Mouse (Mus musculus): ENCODE data around the gene Msi2.

The Msi2 gene

DNA sequence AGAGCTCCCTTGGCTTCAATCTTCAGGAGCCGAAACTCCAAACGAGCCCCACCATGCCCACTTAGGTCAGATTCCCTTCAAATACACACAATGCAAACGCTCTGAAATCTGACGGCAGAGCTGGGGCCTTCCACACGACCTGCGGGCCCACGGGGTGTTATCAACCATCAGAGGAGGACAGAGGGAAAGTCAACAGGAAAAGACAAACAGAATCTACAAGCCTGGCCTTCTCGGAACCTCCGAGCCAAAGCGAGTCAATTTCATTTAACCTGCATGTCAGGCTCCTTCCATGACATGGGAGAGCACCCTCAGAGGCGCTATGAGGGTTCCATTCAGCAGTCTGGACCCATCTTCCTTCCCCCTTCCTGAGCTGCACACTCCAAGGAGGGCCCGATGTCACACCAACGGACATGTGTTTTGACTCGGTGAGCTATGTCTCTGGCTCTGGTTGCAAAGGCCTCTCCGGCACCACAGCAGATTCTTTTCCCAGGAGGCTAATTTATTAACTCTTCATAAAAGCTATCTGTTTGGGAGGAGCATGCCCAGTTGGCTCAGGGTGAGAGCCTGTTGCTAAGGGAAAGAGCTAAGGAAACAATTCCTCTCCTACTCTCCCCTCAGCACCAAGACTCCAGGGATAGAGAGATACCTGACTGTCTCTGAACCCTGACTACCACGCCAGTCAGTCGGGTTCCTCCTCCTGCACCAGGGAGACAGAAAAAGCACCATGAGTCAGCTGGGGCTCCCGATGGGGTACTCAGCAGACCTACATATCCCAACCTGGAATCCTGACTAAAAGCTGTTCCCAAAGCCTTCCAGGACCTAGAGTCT, 42.6 kb downstream of the Msi2 start:
- no peak for DNase-seq

DNA sequence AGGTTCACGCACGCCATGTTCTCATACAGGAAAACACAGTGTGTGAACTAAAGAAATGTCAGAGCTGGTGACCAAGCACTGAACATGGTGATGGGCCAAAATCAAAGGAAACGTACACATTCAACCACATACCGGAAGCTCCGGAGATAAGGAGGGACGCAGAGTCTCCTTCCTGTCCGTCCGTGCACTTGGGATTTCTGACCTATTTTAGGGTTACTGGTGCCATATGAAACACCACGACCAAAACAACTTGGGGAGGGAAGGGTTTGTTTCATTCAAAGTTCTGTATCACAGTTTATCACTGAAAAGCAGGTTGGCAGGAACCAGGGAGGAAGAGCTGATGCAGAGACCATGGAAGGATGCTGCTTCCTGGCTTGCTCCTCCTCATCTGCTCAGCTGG, 44.2 kb downstream of the Msi2 start:
- no peak for DNase-seq

DNA sequence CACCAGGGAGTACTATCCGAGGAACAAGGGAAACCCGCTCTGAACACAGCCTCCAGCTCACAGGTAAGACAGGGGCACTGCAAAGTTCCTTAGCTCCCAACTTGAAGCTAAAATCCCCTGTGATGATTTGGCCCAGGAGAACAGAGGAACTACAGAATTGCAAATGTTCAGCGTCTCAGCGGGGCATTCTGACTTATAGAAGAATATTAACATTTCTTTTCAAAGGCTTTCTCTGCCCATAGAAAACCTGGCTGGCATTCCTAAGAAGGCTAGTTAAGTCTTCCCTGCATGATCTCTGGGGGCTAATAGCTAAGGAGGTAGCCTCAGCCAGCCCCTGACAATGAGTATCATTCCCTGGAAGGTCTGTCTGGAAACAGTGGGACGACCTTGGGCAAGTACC, 47.4 kb downstream of the Msi2 start:
- no peak for DNase-seq

DNA sequence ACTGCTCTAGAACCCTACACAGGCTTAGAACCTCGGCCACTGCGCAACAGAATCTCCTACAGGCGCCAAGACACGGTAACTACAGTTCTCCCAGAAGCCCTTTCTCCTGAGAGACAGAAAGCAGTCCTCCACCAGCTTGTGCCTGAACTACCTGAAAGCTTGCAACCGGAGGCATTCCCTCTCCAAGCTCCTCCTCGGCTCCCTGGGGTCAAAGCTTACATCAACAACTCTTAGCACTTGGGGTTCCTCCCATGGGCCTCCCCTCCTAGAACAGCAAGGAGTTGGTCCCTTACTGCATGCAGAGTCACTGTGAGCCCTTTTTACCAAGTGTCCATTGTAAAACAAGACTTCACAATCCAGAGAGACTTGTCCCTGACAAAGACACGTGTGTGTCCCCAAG, 49.2 kb downstream of the Msi2 start:
- no peak for DNase-seq

DNA sequence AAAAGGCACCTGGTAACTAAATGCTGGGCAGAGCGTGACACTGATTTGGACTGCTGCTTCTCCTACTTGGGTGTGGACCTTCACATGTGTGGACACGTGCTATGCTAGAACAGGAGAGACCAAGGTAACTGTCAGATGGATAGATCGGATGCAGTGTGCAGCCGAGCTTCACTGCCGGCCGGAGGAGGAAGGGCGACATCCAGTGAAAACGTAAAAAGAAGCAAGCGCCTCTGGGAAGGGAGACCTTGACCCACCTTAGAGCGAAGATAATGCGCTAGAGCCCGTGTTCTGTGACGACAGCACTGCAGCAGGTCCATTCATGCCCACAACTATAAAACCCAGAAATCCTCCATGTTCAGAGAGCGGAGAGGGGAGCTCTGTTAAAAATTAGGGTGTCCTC, 50.0 kb downstream of the Msi2 start:
- no peak for DNase-seq

DNA sequence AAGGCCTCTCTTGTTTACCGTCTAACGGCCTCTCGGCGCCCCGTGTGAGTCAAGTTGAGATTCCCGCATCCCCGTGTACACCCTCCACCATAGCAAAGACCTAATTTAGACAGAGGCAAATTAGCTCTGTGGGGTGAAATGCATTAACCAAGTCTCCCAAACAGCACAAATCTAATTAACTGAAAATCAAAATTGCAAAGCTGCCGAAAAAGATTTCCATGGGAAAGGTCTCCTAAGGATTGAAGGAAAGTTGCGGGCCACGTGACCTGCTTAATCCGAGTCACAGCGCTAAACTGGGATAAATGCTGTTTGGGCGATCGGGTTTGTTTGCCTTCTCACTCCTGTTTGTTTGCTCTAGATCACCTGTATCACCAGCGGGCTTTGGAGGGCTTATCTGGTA, 52.5 kb downstream of the Msi2 start:
- DNase-seq = peak; percentile 40

DNA sequence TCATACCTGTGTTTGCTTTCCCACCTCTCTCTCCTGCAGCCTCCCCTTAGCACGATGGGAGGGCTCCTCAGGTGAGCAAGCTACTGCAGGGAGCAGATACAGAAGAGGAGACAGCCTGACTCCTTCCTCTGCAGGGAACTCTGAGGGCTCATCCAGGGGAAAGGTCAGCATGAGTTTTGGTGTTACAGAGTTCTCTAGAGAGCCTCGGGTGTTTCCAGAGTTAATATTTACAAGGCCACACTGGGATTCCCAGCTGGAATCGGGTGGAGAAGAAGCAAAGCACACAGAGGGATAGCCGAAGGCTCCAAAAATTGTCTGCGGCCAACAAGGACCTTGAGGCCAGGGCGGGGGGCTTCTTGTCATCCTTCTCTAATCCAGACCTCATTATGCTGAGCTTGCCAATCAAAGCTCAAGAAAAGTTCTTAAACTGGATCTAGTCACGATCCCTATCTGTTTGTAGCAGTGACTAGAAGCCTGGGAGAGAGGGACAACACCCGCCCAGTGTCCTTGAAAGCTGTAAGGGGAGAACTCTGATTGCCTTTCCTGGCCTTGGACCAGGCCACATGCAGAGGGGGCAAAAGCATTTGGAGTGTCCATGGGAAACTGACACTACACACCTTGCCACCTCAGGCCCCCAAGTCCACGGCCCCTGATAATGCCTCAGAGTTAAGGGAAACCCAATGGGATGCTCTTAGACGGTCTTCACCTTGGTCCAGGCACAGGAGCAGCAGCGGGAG, 56.7 kb downstream of the Msi2 start:
- DNase-seq = no peak

DNA sequence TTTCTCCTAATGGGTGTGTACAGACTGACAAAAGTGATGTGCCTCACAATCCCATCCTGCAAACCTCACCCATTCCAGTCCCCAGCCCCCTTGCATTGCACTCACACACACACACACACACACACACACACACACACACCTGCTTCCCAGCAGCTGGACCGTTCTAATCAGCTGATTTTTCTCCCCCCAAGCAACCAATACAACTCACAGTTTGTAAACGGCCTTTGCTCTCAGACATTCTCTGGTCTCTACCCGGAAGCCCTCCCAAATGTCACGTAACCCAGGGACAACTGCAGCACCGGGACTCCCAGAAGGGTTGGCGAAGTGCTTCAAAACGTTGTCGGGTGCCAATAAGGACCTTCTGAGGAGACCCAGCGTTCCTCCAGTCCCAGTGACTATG, 57.9 kb downstream of the Msi2 start:
- DNase-seq = no peak

DNA sequence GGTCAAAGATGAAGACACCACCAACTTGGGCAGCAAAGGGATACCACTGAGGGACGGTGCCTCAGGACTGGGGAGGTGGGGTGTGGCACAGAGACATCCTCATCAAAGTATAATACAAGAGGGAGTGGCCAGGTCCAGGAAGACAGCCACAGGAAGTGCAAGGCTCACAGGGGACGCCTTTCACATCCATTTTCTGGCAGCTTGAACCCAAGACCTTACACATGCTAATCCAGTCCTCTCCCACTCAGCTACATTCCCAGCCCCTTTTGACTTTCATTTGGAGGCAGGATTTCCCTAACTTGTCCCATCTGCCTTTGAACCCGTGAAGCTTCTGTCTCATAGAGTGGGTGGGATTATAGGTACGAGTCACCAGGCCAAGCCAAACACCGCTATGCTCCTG, 59.4 kb downstream of the Msi2 start:
- DNase-seq = no peak

DNA sequence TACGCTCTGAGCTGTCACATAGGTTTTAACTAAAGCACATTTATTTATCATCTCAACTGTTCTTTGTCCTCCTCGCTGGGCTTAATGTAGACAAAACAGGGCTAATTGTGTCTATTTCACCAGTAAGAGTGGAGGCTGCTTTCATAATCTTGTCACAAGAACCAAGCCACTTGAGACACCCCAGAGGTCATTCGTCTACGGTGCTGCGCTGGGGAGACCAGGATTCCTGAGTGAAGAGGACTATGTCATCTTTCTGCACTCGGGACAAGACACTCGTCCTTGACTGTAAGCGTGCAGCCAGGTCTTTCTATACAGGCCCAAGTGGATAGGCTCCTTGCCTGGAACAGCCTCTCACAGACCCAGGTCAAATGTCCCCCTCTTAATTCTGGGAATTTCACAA, 62.5 kb downstream of the Msi2 start:
- no peak for DNase-seq

DNA sequence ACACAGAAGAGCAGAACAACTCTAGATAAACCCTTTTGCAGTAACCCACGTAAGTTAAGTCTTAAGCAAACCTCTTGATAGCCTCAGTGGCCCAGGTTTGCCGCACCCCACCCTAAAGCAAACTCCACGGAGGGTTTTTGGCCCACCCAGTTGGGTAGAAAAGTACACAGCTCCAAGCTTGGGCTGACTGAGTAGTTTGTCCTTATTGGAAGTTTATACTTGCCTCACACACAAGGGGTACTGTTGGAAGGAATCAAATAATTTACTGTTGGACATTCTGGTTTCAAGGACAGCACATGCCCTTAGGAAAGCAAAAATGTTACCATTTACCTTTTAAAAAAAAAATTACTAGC, 63.1 kb downstream of the Msi2 start:
- no peak for DNase-seq

DNA sequence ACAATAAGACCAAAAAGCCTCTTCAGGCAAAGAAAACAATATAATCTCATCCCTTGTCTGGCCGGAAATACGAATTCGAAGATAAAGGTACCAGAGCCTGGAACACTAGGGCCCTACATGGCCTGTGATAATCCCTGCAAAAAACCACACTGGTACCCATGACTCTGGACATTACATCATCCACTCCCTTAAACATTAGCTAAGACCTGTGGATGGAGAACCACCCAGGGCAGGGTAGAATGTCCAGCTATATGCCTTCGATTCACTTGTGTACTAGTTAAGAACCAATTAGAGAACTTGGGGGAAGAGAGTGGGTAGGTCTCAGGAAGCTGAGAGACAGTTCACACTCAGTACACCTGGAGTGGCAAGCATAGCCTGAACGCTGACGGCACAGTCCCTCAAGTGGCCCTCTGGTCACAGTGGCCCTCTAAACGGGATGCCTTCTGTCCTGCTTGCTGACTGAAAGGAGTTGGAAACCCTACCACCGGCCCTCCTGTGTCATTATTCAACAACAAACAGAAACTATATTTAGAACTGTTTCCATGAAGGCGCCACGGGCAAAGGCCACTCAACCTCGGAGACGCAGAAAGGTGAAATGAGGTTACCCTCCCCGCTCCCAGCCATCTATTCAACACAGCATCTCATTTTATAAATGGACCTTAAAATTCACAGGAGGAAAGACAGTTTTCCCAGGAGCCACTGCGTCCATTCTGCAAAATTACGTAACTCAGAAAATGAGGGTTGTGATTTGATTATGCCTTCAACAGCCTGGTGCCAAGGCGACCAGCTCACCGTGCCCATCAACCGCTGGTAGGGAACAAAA, 63.7 kb downstream of the Msi2 start:
- DNase-seq = no peak

DNA sequence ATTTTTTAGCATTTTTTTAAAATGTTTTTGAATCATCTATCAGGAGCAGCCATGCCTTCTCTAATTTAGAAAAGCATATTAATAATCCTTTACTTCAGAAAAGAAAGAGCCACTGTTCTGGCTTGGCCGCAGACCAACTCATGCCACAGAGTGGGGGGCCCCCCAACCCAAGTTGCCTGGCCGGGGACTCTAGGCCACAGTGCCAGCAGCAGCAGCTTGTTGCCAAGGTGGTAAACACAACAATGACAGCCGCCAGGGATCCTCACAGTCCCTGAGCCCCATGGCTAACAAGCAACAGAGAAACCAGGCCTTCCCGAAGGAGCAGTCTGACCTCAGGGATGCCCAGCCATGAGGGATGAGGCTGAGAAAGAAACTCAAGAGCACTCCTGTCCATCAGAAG, 68.0 kb downstream of the Msi2 start:
- peak; percentile 94 for DNase-seq

DNA sequence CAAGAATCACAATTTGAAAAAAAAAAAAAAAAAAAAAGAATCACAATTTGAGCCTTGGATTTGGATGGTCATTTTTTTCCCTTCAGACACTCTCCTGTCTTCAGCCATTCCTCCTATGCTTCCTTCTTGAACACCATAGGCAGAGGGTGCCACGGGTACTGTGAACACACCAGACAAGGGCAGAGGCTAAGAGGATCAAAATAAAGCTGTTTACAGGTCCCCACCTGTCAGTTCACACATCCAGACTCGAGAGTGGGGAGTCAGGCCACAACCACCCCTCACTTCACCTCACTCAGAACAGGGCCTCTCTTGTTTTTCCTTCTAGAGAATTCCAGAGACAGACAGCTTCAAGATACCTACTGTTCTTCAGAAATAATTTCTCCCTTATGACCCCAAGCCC, 69.3 kb downstream of the Msi2 start:
- DNase-seq = peak; percentile 61

DNA sequence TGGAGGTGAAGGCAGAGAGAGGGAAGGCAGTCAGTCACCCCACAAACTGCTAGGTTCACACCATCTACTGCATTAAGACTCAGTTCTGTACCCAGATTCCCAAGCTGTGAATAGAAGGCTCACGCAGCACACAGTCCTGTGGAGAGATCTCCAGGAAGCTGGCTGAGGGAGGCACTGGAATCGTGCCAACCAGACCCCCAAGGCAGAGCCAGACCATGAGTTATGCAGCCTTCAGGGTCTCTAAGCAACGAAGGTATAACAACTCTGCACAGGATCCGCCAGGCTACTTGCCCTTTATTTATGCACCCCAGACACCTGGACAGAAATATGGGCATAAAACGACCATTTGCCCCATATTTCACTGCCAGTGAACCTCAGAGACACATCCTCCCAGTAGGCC, 69.9 kb downstream of the Msi2 start:
- peak; percentile 56 for DNase-seq

DNA sequence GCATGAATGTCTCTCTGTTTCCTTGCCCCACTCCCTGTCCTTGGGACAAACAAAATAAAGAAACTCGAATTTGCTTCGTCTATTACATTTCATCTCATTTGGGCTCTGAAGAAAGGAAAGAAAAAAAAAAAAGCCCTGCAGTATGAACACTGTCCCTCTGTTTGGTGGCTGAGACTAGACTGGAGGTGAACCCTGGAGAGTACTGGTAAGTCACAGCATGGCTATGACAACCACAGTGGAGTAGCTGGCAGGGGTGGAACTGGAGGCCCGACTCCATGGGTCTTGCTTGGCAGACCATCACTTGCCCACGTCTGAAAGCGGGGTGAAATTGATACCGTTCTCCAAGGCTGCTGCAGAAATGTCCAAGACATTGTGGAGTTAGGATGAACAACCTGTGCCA, 71.8 kb downstream of the Msi2 start:
- DNase-seq = no peak

DNA sequence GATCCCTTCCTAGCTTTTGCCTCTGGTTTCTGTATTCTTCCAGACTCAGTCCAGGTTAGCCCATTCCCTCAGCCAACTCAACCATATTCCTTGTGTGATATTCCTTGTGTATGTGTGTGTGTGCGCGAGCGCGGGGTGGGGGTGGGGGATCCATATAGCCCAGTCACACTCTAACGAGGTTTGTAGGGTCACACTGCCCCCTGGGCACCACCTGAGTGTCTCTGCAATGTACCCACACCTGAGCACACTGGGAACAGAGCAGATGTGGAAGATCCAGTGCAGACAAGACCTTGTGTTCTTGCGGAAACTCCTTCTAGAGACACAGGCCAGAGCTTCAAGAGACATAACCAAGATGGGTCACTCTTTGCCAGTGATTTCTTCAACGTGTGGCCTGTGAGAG, 72.5 kb downstream of the Msi2 start:
- DNase-seq = no peak

DNA sequence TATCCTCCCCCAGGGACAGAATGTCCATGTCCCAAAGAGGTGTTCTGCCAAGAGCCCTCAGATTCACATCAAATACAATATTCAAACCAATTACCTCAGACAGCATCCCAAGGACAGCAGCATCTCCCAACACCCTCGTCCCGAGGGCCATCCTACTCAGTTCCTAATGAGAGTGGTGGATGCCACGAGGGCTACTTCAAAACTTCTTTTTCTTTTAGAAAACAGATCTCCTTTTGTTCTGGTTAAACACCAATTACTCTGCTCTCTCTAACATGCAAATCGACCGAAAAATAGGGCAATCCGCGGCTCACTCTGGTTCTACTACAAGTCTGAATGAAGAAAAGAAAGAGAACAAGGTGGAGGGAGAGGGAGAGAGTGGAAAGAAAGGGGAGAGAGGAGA, 73.6 kb downstream of the Msi2 start:
- peak; percentile 91 for DNase-seq

DNA sequence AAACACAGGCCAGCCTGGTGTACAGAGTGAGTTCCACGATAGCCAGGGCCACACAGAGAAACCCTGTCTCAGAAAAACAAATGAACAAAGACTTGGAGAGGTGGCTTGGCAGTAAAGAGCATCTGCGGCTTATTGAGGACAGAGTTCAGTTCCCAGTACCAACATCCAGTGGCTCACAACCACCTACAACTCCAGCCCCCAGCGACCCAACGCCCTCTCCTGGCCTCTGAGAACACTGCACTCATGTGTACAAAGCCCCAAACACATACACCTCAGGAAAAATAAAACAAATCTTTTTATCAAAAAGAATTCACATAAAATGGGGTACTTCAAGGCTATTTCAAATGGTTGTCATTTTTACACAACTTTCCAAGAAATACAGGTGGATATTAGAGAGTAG, 78.5 kb downstream of the Msi2 start:
- DNase-seq = no peak

DNA sequence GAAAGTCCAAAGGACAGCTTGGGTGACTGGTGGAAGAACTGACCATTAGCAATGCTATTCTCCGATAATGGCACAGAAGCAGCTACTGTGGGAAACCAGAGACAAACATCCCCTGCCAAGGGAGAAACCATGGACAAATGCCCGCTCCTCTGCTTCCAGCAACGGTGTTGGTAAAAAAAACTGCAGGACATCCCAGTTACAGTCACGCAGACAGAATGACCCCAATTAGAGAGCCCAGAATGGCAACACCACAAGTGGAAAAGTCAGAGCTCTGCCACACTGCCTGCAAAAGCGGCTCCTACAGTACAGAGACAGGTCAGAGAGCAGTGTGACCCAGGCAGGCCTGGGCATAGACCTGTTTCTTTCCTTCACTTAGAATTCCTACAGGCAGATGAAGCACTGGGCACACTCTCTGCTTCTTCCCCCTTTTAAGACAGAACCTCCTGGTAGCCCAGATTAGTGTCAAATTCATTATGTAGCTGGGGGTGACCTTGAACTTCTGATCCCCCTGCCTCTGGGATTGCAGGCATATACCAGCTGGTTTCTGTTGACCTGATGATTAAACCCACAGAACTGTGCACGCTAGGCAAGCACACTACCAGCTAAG, 79.3 kb downstream of the Msi2 start:
- no peak for DNase-seq

DNA sequence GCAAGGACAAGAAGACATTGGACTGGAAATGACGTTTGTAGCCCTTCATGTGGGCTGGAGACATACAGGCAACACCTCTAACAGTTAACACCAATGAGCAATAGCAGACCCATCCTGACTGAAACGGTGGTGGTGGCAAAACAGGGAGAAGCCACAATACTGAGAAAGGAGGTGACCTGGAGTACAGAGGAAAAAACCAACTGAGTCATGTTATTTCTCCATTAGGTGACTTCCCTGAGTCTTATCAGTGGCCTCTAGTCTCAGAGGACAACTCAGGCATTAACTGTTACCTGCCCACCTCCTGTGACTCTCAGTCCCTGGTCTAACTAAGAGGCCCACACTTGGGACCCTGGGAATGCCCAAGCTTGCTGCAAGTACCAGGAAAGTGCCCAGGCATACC, 80.1 kb downstream of the Msi2 start:
- DNase-seq = no peak

DNA sequence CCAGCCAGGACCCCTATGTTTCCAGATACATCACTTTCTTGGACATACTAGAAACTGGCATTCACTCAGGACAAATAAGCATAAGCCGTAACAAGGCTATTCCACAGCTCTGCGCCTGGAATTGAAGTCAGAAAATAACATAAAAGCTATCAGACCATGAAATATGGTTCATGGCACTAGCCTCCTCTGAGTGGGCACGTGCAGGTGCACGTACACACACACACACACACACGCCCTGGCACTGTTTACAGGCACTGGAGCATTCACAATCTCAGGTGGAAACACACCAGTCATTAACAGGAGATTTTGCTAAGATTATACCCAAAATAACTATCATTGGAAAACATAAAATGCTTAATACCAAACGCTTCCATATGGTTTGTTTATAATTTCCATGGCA, 81.4 kb downstream of the Msi2 start:
- DNase-seq = no peak

DNA sequence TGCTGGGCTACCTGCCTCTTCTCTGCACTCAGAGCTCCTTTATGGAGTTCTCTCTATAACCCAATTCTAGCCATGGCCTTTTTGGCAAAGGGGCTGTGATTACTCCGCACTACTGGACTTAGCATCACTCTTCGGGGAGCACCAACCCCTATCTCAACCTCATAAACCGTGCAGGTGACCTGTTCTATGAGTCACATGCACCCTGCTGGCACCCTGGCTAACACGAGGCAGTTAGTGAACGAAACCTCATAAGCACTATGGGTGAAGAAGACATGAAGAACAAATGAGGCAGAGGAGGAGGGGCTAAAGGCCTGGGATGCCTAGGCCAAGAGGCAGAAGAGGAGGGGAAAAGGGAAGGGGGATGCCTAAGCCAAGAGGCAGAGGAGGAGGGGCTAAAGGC, 82.0 kb downstream of the Msi2 start:
- DNase-seq = no peak

DNA sequence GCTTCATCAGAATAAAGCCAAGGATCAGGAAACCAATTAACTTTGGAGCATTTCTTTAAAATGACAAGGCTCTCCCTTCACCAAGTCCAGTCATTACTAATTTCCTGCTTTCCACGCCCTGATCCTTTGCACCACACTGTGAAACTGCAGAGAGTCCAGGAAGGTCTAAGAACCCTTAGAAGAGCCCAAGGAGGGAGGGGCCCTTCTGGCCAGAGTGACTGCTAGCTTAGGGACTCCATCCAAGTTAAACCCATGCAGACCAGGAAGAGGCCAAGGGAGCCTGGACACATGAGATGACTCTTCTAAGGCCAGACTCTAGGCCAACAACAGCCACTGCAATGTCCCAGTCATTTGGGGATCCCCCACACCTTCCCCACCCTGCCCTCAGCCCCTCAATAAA, 83.7 kb downstream of the Msi2 start:
- DNase-seq = no peak

All from retina, postnatal 1 day (tissue).